Comparison of ENCODE assay signal across 12 mouse cellular contexts in the genomic region with DNA sequence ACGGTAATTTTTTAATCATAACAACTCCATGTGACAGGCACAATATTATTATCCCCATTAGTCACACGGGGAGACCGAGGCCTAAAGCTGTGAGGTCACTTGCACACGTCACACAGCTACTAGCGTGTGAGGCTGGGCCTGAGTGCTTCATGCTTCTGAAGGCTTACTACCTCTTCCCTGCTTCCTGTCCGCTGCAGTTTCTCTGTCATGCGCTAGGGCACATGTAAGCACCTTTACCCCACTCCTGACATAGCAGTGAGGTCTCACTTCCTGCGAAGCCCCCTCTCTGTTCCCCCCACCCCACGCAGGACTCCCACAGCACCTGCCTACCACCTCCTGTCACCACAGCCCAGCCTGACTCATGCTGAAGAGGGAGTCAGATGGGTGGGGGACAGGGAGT. TPM values are rescaled to one million over a fixed set of nuclear protein-coding genes. Genes with fewer than 3 reads are reported as not detected.
A peak's percentile ranks its signal among the peaks of the same experiment; 100 is the strongest.
DNase-seq lines count a peak whose midpoint lies in the region; ATAC-seq lines count a peak whose summit lies in the region.
"Had no signal": no experiment of that assay in that cellular context is flagged by ENCODE, and none has a peak within 500 bp of the region (broad histone marks: within the 10 kb centered on the region; RNA-seq: fewer than 3 reads in every experiment).

No protein-coding gene starts in this region.

- no peak overlapping the region for H3K9ac ChIP-seq in hindbrain, embryonic 16.5 days (ENCODE audit: low read depth, low read length)
- no peak overlapping the region for H3K9ac ChIP-seq in hindbrain, embryonic 14.5 days
- no peak overlapping the region for H3K9ac ChIP-seq in neural tube, embryonic 15.5 days (replicated peaks)
- H3K9ac ChIP-seq: liver, embryonic 12.5 days had no signal

- H3K27me3 ChIP-seq in hindbrain, embryonic 16.5 days (replicated peaks; ENCODE audit: control insufficient read depth, insufficient read depth, low read length): no peaks in the 10 kb centered on the region
- H3K27me3 ChIP-seq in hindbrain, embryonic 14.5 days (ENCODE audit: control insufficient read depth, insufficient read depth, low read length): no peaks in the 10 kb centered on the region
- no peaks in the 10 kb centered on the region for H3K27me3 ChIP-seq in neural tube, embryonic 15.5 days (replicated peaks)
- H3K27me3 ChIP-seq: liver, embryonic 12.5 days; megakaryocyte, embryonic 14.5 days had no signal

- no peak for DNase-seq in hindbrain, embryonic 14.5 days (ENCODE audit: low spot score)
- DNase-seq in CD4-positive, CD25-positive, alpha-beta regulatory T cell, adult 2 months (ENCODE audit: low read depth, low spot score): peak; percentile 78
- no peak for DNase-seq in spleen, adult 12 weeks (ENCODE audit: low spot score)
- DNase-seq in right cerebral cortex, postnatal 10 days (ENCODE audit: low spot score in 2 of 2): no peak
- DNase-seq: gastrocnemius, postnatal 10 days had no signal

- no peak overlapping the region for H3K27ac ChIP-seq in hindbrain, embryonic 16.5 days (ENCODE audit: low read depth, low read length)
- no peak overlapping the region for H3K27ac ChIP-seq in hindbrain, embryonic 14.5 days
- H3K27ac ChIP-seq in neural tube, embryonic 15.5 days (replicated peaks): no peak overlapping the region; the same call in 1 of the 2 replicates
- H3K27ac ChIP-seq: liver, embryonic 12.5 days had no signal

- H3K4me2 ChIP-seq in hindbrain, embryonic 16.5 days (ENCODE audit: low read length): no peak overlapping the region
- no peak overlapping the region for H3K4me2 ChIP-seq in hindbrain, embryonic 14.5 days (replicated peaks)
- H3K4me2 ChIP-seq in neural tube, embryonic 15.5 days: no peak overlapping the region
- H3K4me2 ChIP-seq: liver, embryonic 12.5 days had no signal

- H3K4me1 ChIP-seq in hindbrain, embryonic 16.5 days (ENCODE audit: control insufficient read depth, insufficient read depth, low read depth, low read length): peaks cover 59% of the 10 kb centered on the region
- peaks cover 74% of the 10 kb centered on the region for H3K4me1 ChIP-seq in hindbrain, embryonic 14.5 days (replicated peaks; ENCODE audit: control insufficient read depth, insufficient read depth, low read length)
- H3K4me1 ChIP-seq in neural tube, embryonic 15.5 days: peaks cover 92% of the 10 kb centered on the region

- no peaks in the 10 kb centered on the region for H3K36me3 ChIP-seq in hindbrain, embryonic 16.5 days (ENCODE audit: control insufficient read depth, insufficient read depth, low read length)
- no peaks in the 10 kb centered on the region for H3K36me3 ChIP-seq in hindbrain, embryonic 14.5 days (replicated peaks; ENCODE audit: control insufficient read depth, insufficient read depth)
- H3K36me3 ChIP-seq in neural tube, embryonic 15.5 days: no peaks in the 10 kb centered on the region
- H3K36me3 ChIP-seq: liver, embryonic 12.5 days had no signal

- ATAC-seq in hindbrain, embryonic 16.5 days: peak; percentile 22; the same call in 1 of the 2 replicates
- ATAC-seq in hindbrain, embryonic 14.5 days (ENCODE audit: low FRiP score): no peak
- peak; percentile 80 for ATAC-seq in activated CD4-positive, CD25-positive, alpha-beta regulatory T cell, adult 4 months
- peak; percentile 16; the same call in 1 of the 2 replicates for ATAC-seq in neural tube, embryonic 15.5 days (ENCODE audit: low FRiP score)
- no peak for ATAC-seq in megakaryocyte-erythroid progenitor cell, adult 5-6 weeks (replicated peaks; ENCODE audit: low FRiP score, low TSS enrichment, poor library complexity, severe bottlenecking)
- ATAC-seq: liver, embryonic 12.5 days had no signal

- 73% methylated on average over 9 of the region's 9 CpGs for WGBS in hindbrain, embryonic 16.5 days
- 78% methylated on average over 9 of the region's 9 CpGs for WGBS in hindbrain, embryonic 14.5 days
- 59% methylated on average over 9 of the region's 9 CpGs for WGBS in neural tube, embryonic 15.5 days

- H3K4me3 ChIP-seq in hindbrain, embryonic 16.5 days (ENCODE audit: low read length): no peak overlapping the region
- no peak overlapping the region for H3K4me3 ChIP-seq in hindbrain, embryonic 14.5 days (replicated peaks; ENCODE audit: low read length)
- H3K4me3 ChIP-seq in neural tube, embryonic 15.5 days (replicated peaks): no peak overlapping the region
- H3K4me3 ChIP-seq: liver, embryonic 12.5 days; megakaryocyte, embryonic 14.5 days had no signal

- H3K9me3 ChIP-seq in hindbrain, embryonic 16.5 days (ENCODE audit: control insufficient read depth, low read length): no peaks in the 10 kb centered on the region
- H3K9me3 ChIP-seq in hindbrain, embryonic 14.5 days (ENCODE audit: control insufficient read depth, low read length): no peaks in the 10 kb centered on the region
- no peaks in the 10 kb centered on the region for H3K9me3 ChIP-seq in neural tube, embryonic 15.5 days (replicated peaks)
- H3K9me3 ChIP-seq: G1E; liver, embryonic 12.5 days; megakaryocyte, embryonic 14.5 days had no signal

RNA-seq across cellular contexts. Expression of a gene that starts 8.0 kb away (rescaled TPM):
- 74.1 and 74.9 TPM in 2 replicates for polyA plus RNA-seq in hindbrain, embryonic 16.5 days (2015; fragmentation: Nextera tagmentation; extraction: Ambion mirVana)
- 105 and 112 TPM in 2 replicates for polyA plus RNA-seq in hindbrain, embryonic 14.5 days (2014; fragmentation: Nextera tagmentation; extraction: Ambion mirVana)
- polyA plus RNA-seq in activated CD4-positive, CD25-positive, alpha-beta regulatory T cell, adult 4 months (2017; shearing (Covaris generic)): 100 to 1,000 TPM in 1 of 2 experiments, 10 to 100 TPM in 1; 78.3 to 103 TPM
- 67.8 and 76.5 TPM in 2 replicates for polyA plus RNA-seq in neural tube, embryonic 15.5 days (2015; fragmentation: Nextera tagmentation; extraction: Ambion mirVana)
- 10.7 and 16.5 TPM in 2 replicates for total RNA-seq in megakaryocyte-erythroid progenitor cell, adult 5-6 weeks (2014; fragmentation: Nextera tagmentation)
- 29.4 and 37.7 TPM in 2 replicates for total RNA-seq in megakaryocyte-erythroid progenitor cell, adult 5-6 weeks (2017)

Comparison
In these comparisons a context has a peak if more than half of its experiments do, and no peak if none do; other contexts are left out.
1. ATAC-seq: peak in hindbrain, embryonic 16.5 days (single experiment), activated CD4-positive, CD25-positive, alpha-beta regulatory T cell, adult 4 months (single experiment) and neural tube, embryonic 15.5 days (single experiment); none in hindbrain, embryonic 14.5 days (single experiment) and megakaryocyte-erythroid progenitor cell, adult 5-6 weeks (single experiment).